Mouse (Mus musculus): ENCODE data around the gene Vrk1.

The Vrk1 gene

GRCm38 (mm10) chr12:105997028-105997786, 12.8 kb upstream of the Vrk1 start:
- no peak for DNase-seq (ENCODE audit: low spot score in 2 of 2)

- no peak for DNase-seq (ENCODE audit: low spot score in 2 of 2)
Measured at GRCm38 (mm10) chr12:106001775-106002174, 8.3 kb upstream of the Vrk1 start.

- DNase-seq (ENCODE audit: low spot score in 2 of 2), result no peak
Measured at GRCm38 (mm10) chr12:106004719-106005118, 5.3 kb upstream of the Vrk1 start.

GRCm38 (mm10) chr12:106006218-106006617, 3.8 kb upstream of the Vrk1 start:
- DNase-seq (ENCODE audit: low spot score in 2 of 2), result no peak

- DNase-seq (ENCODE audit: low spot score in 2 of 2), result peak; percentile 62 to 81
Measured at GRCm38 (mm10) chr12:106008348-106009050, 1.5 kb upstream of the Vrk1 start.

- no peak for DNase-seq (ENCODE audit: low spot score in 2 of 2)
Measured at GRCm38 (mm10) chr12:106009122-106009870, 732 bp upstream of the Vrk1 start.

GRCm38 (mm10) chr12:106012161-106012560, 2.1 kb downstream of the Vrk1 start:
- DNase-seq (ENCODE audit: low spot score in 2 of 2), result no peak

GRCm38 (mm10) chr12:106016265-106017012, 6.4 kb downstream of the Vrk1 start:
- DNase-seq (ENCODE audit: low spot score in 2 of 2), result no peak

GRCm38 (mm10) chr12:106020063-106020462, 10.0 kb downstream of the Vrk1 start:
- no peak for DNase-seq (ENCODE audit: low spot score in 2 of 2)

- DNase-seq (ENCODE audit: low spot score in 2 of 2), result no peak
Measured at GRCm38 (mm10) chr12:106023652-106024051, 13.6 kb downstream of the Vrk1 start.

- no peak for DNase-seq (ENCODE audit: low spot score in 2 of 2)
Measured at GRCm38 (mm10) chr12:106025416-106025815, 15.4 kb downstream of the Vrk1 start.

GRCm38 (mm10) chr12:106026385-106027134, 16.5 kb downstream of the Vrk1 start:
- DNase-seq (ENCODE audit: low spot score in 2 of 2), result no peak

- DNase-seq (ENCODE audit: low spot score in 2 of 2), result peak in 1 of 2 experiments; percentile 64
Measured at GRCm38 (mm10) chr12:106027372-106027771, 17.3 kb downstream of the Vrk1 start.

- no peak for DNase-seq (ENCODE audit: low spot score in 2 of 2)
Measured at GRCm38 (mm10) chr12:106029582-106029981, 19.6 kb downstream of the Vrk1 start.

- no peak for DNase-seq (ENCODE audit: low spot score in 2 of 2)
Measured at GRCm38 (mm10) chr12:106030146-106030745, 20.2 kb downstream of the Vrk1 start.

- no peak for DNase-seq (ENCODE audit: low spot score in 2 of 2)
Measured at GRCm38 (mm10) chr12:106030796-106031195, 20.8 kb downstream of the Vrk1 start.

GRCm38 (mm10) chr12:106031916-106032315, 21.9 kb downstream of the Vrk1 start:
- DNase-seq (ENCODE audit: low spot score in 2 of 2), result no peak

- DNase-seq (ENCODE audit: low spot score in 2 of 2), result no peak
Measured at GRCm38 (mm10) chr12:106032361-106032760, 22.3 kb downstream of the Vrk1 start.

- DNase-seq (ENCODE audit: low spot score in 2 of 2), result no peak
Measured at GRCm38 (mm10) chr12:106034267-106034666, 24.2 kb downstream of the Vrk1 start.

GRCm38 (mm10) chr12:106034761-106035160, 24.7 kb downstream of the Vrk1 start:
- DNase-seq (ENCODE audit: low spot score in 2 of 2), result no peak

GRCm38 (mm10) chr12:106040259-106040658, 30.2 kb downstream of the Vrk1 start:
- no peak for DNase-seq (ENCODE audit: low spot score in 2 of 2)
